Mouse (Mus musculus) forebrain, postnatal 0 days (tissue): ENCODE results near the gene Litaf. TPM values are rescaled to one million over a fixed set of nuclear protein-coding genes. Genes with fewer than 3 reads are reported as not detected.

ENCODE experiments used
- ATAC-seq: fragments of 200-750 bp; cut with Nextera tagmentation; 2 replicates; pipeline ENCODE4 v1.8.0; 2017; ENCODE audit warnings: mild to moderate bottlenecking, moderate library complexity
- DNase-seq: peaks from one replicate; pipeline ENCODE4 v3.0.0-alpha.2; 2015
- H3K27ac ChIP-seq: fragments of 300-500 bp; sonication (generic); 2 replicates; pipeline ENCODE4 v1.5.1; 2014; ENCODE audit warnings: low read depth, mild to moderate bottlenecking, antibody characterized with exemption, low read length, moderate library complexity, mixed read lengths
- H3K27me3 ChIP-seq: fragments of 300-500 bp; sonication (generic); 2 replicates; pipeline ENCODE4 v1.6.1; 2014; ENCODE audit warnings: mild to moderate bottlenecking, low read length, mixed read lengths; ENCODE audit not compliant: insufficient read depth
- H3K36me3 ChIP-seq: fragments of 300-500 bp; sonication (generic); 2 replicates; pipeline ENCODE4 v1.6.1; 2014; ENCODE audit warnings: mild to moderate bottlenecking, moderate library complexity; ENCODE audit not compliant: insufficient read depth
- H3K4me1 ChIP-seq: fragments of 300-500 bp; sonication (generic); 2 replicates; pipeline ENCODE4 v1.6.1; 2014; ENCODE audit warnings: antibody characterized with exemption; ENCODE audit not compliant: insufficient read depth
- H3K4me2 ChIP-seq: fragments of 300-500 bp; sonication (generic); 2 replicates; pipeline ENCODE4 v1.6.1; 2014; ENCODE audit warnings: low read depth, mild to moderate bottlenecking, moderate library complexity
- H3K4me3 ChIP-seq: fragments of 300-500 bp; sonication (generic); 2 replicates; pipeline ENCODE4 v1.5.1; 2014; ENCODE audit warnings: low read depth, low read length, mixed read lengths
- H3K9ac ChIP-seq: fragments of 300-500 bp; sonication (generic); 2 replicates; pipeline ENCODE4 v1.6.1; 2014; ENCODE audit warnings: mild to moderate bottlenecking
- H3K9me3 ChIP-seq: fragments of 300-500 bp; sonication (generic); 2 replicates; pipeline ENCODE4 v1.6.1; 2016; ENCODE audit warnings: low read length
- CTCF ChIP-seq: sonication (generic); IDR thresholded peaks from 2 replicates; pipeline ENCODE4 v1.5.1; 2016; ENCODE audit warnings: antibody characterized with exemption, control low read depth, low read depth
- WGBS: fragments of 180-500 bp; shearing (Covaris S2); extraction: QIAGEN DNeasy Blood & Tissue Kit; methylation state at CpG from one replicate; pipeline ENCODE4 v1.1.7; 2014; 5-methylcytosine and 5-hydroxymethylcytosine counted together
- polyA plus RNA-seq: library from polyadenylated mRNA; unstranded; fragments of >200 nt; fragmentation: Nextera tagmentation; extraction: Ambion mirVana; gene quantifications from 2 replicates; pipeline ENCODE4 v1.2.1, GENCODE M21; 2015
- total RNA-seq: library from RNA; depleted of rRNA; stranded (reverse); fragments of >200 nt; gene quantifications from 2 replicates; pipeline ENCODE4 v1.2.3, GENCODE M21; 2014

Gene Litaf
- total and polyA plus RNA-seq, 2 experiments from 2014 or later, result 16.9 to 24.0 TPM

- peaks cover 38% of the 10 kb centered on the region for H3K36me3 ChIP-seq
- DNase-seq (no peak), ATAC-seq (peak; percentile 38; the same call in 1 of the 2 replicates)
- H3K4me2 ChIP-seq, result no peak overlapping the region
- no peak overlapping the region for H3K27ac ChIP-seq
- 69% methylated on average over 10 of the region's 10 CpGs for WGBS
- H3K4me1 ChIP-seq, result no peaks in the 10 kb centered on the region
- H3K27me3 ChIP-seq, result no peaks in the 10 kb centered on the region
- TF ChIP-seq CTCF, result no peak
- no peak overlapping the region for H3K4me3 ChIP-seq
- H3K9ac ChIP-seq, result no peak overlapping the region
- H3K9me3 ChIP-seq, result no peaks in the 10 kb centered on the region
These were observed 25.0 kb upstream of the Litaf start for GRCm38 (mm10) chr16:11090836-11091570.

- H3K27ac ChIP-seq, result 0 out of 2 replicates have a peak overlapping the region, but pooled peaks have one; percentile 24
- DNase-seq, result peak; percentile 63
These were observed 21.1 kb upstream of the Litaf start for GRCm38 (mm10) chr16:11086856-11087588.

GRCm38 (mm10) chr16:11086299-11086698 is 20.3 kb upstream of the Litaf start:
- 89% methylated on average over 3 of the region's 3 CpGs for WGBS
- H3K36me3 ChIP-seq, result peaks cover 50% of the 10 kb centered on the region
- no peak for ATAC-seq
- H3K27ac ChIP-seq, result no peak overlapping the region
- no peaks in the 10 kb centered on the region for H3K4me1 ChIP-seq
- no peak overlapping the region for H3K9ac ChIP-seq
- H3K4me3 ChIP-seq, result no peak overlapping the region
- no peaks in the 10 kb centered on the region for H3K9me3 ChIP-seq
- no peak for TF ChIP-seq CTCF
- H3K4me2 ChIP-seq, result no peak overlapping the region
- H3K27me3 ChIP-seq, result no peaks in the 10 kb centered on the region
- DNase-seq, result no peak

More at GRCm38 (mm10) chr16:11086856-11087588, 21.1 kb upstream of the Litaf start:
- no peak overlapping the region for H3K9ac ChIP-seq
- peak; percentile 37; the same call in 1 of the 2 replicates for TF ChIP-seq CTCF
- no peaks in the 10 kb centered on the region for H3K9me3 ChIP-seq
- ATAC-seq, result peak; percentile 79
- H3K27me3 ChIP-seq, result no peaks in the 10 kb centered on the region
- H3K36me3 ChIP-seq, result peaks cover 55% of the 10 kb centered on the region
- H3K4me3 ChIP-seq, result no peak overlapping the region
- 26% methylated on average over 5 of the region's 5 CpGs for WGBS
- H3K4me2 ChIP-seq, result no peak overlapping the region
- no peaks in the 10 kb centered on the region for H3K4me1 ChIP-seq

- no peaks in the 10 kb centered on the region for H3K27me3 ChIP-seq
- H3K36me3 ChIP-seq, result peaks cover 46% of the 10 kb centered on the region
- no peak overlapping the region for H3K4me2 ChIP-seq
- no peak for TF ChIP-seq CTCF
- DNase-seq, result no peak
- H3K4me1 ChIP-seq, result no peaks in the 10 kb centered on the region
- no peaks in the 10 kb centered on the region for H3K9me3 ChIP-seq
- 91% methylated on average over 8 of the region's 8 CpGs for WGBS
- no peak for ATAC-seq
- H3K27ac ChIP-seq, result no peak overlapping the region
- H3K9ac ChIP-seq, result no peak overlapping the region
- no peak overlapping the region for H3K4me3 ChIP-seq
These were observed 18.2 kb upstream of the Litaf start for GRCm38 (mm10) chr16:11084181-11084580.

GRCm38 (mm10) chr16:11078216-11078869 is 12.4 kb upstream of the Litaf start:
- H3K27me3 ChIP-seq, result no peaks in the 10 kb centered on the region

GRCm38 (mm10) chr16:11077601-11078201 is 11.7 kb upstream of the Litaf start:
- Histone ChIP-seq H3K9ac (no peak overlapping the region), H3K27me3 (no peaks in the 10 kb centered on the region), H3K4me2 (no peak overlapping the region), H3K27ac (no peak overlapping the region), H3K36me3 (peaks cover 62% of the 10 kb centered on the region), H3K4me1 (0 out of 2 replicates have a peak, but pooled peaks cover 6% of the 10 kb centered on the region), H3K4me3 (no peak overlapping the region), H3K9me3 (no peaks in the 10 kb centered on the region)
- WGBS, result 79% methylated on average over 9 of the region's 9 CpGs
- TF ChIP-seq CTCF, result no peak
- ATAC-seq, result no peak
- DNase-seq, result no peak

More at GRCm38 (mm10) chr16:11078216-11078869, 12.4 kb upstream of the Litaf start:
- Histone ChIP-seq H3K36me3 (peaks cover 65% of the 10 kb centered on the region), H3K4me2 (no peak overlapping the region), H3K9ac (no peak overlapping the region), H3K4me1 (0 out of 2 replicates have a peak, but pooled peaks cover 4% of the 10 kb centered on the region), H3K4me3 (no peak overlapping the region), H3K27ac (no peak overlapping the region), H3K9me3 (no peaks in the 10 kb centered on the region)
- no peak for ATAC-seq
- TF ChIP-seq CTCF, result no peak
- no peak for DNase-seq
- 60% methylated on average over 3 of the region's 3 CpGs for WGBS
